Mouse (Mus musculus) embryo, embryonic 11 days (tissue): ENCODE measurements around the gene Sorbs1.

Experiments
- DNase-seq: peaks from one replicate; pipeline ENCODE4 v3.0.0-alpha.2; 2015

The Sorbs1 gene

DNA sequence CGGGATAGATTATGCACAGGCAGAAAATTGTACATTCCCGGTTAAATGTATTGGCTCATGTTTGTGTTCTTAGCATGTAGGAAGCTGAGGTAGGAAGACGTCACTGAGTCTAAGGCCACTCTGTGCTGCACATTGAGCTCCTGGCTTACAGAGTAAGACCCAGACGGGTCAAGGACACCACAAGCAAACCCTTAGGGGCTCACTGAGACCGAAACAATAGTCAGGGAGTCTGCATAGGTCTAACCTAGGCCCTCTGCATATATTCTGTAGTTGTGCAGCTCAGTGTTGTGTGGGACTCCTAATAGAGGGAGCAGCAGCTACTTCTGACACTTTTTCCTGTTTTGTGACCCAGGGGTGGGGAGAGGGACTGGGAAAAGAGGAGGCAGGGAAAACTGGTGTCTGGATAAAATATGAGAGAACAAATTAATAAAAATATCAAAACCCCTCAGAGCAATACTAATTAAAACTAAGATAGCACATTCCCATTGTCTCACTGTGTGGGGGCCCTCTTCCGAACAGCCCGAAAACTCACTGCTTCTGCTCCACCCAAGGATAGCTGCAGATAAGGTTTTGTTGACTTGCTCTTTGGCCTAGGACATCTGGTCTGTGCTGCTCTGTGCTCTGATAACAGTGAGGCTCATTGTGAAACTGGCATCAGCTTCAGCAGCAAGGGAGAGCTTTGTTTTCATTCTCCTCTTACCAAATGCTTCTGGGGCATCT lies 216.3 kb downstream of the Sorbs1 start:
- DNase-seq, result no peak

DNA sequence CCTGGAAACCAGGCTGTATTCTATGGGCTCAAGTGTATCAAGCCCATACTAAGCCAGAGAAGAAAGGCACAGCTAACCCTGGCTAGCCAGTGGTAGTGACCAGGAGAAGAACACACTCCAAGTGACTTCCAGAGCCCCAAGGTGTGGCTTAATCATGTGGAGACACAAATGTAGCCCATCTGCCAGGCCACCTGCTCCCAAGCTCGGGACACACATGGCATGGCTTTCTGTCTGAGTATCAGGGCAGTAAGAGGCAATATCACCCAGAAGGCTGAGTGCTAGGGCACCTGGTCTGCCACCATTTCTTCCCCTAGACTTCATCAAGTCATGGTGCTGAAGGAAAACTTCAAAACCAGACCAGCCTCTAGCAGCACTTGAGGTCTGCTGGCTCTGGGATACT lies 219.3 kb downstream of the Sorbs1 start:
- no peak for DNase-seq

DNA sequence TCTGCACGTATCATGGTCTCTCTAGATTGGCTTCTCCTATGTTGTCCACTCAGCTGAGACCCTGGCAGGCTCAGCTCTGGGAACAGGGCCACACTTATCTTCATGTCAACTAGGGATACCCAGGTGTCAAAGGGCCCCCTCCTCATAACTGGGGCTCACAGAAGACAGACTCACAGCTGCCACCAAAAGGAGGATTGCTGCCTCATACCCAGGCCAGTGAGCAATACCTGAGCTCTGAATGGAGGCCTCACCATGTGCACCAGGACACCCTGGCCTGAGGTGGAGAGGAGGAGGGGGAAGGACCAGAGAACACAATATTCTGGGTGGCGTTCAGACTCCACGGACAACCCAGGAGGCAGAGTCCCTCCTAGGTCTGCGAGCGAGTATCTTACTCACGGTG lies 219.8 kb downstream of the Sorbs1 start:
- DNase-seq, result no peak

GRCm38 (mm10) chr19:40290099-40290724 lies 223.4 kb downstream of the Sorbs1 start:
- no peak for DNase-seq

DNA sequence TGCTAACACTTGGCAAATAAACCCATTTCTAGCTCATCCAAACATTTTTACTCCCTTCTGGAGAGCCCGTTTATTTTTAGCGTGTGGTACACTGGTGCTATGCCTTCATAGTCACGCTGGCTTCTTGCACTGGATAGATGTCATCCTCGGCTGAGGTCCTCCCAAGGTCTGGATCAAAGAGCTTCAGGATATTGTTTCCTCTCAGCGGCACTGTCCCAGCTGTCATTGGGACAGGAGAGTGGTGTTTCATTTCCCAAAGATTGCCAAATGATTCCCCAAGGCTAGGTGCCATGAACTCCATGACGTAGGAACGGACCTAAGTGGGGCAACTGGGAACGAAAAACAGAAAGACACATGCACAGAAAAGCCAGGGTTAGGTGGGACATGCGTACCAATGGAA lies 225.2 kb downstream of the Sorbs1 start:
- DNase-seq, result no peak

- DNase-seq, result no peak
These were observed 228.9 kb downstream of the Sorbs1 start for GRCm38 (mm10) chr19:40284704-40285103.

- DNase-seq, result no peak
These were observed 230.2 kb downstream of the Sorbs1 start for GRCm38 (mm10) chr19:40283415-40283814.

- no peak for DNase-seq
These were observed 235.1 kb downstream of the Sorbs1 start for GRCm38 (mm10) chr19:40278372-40279023.

DNA sequence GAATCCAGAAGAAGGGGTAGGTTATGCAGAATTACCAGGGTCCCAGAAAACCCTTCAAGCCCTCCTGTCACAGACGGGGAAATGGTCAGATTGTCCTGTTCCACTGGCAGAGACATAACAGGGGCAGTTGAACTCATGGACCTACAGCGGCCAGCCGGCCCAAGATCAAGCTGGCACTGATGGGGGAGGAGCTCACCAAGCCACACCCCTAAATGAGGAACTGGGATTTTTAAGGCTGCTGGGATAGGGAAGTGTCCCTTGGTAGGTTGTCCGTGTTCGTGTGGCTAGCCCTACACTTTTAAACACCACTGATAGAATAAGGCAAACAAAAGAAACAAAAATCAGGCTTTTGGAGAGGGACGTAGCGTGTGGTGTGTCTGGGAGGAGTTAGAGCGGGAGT lies 236.1 kb downstream of the Sorbs1 start:
- no peak for DNase-seq

- DNase-seq, result no peak
These were observed 238.0 kb downstream of the Sorbs1 start for GRCm38 (mm10) chr19:40275401-40276188.

DNA sequence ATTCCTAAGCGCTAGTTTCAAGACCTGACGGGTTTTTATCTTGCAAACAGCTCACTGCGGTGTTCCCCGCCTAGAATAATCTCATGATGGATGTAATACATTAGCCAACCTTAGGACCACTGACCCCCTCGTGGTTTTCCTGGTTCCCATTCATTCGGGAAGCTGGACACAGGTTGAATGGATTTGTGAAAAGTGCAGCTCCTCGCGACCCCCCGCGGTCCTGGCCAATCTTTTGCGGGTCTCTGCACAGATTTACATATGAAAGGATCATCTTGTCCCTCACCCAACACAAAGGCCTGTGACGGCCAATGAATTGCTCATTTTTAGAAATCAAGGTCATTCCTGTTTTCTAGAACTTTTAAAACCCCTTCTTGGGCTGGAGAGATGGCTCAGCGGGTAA lies 240.9 kb downstream of the Sorbs1 start:
- peak; percentile 33 for DNase-seq

DNA sequence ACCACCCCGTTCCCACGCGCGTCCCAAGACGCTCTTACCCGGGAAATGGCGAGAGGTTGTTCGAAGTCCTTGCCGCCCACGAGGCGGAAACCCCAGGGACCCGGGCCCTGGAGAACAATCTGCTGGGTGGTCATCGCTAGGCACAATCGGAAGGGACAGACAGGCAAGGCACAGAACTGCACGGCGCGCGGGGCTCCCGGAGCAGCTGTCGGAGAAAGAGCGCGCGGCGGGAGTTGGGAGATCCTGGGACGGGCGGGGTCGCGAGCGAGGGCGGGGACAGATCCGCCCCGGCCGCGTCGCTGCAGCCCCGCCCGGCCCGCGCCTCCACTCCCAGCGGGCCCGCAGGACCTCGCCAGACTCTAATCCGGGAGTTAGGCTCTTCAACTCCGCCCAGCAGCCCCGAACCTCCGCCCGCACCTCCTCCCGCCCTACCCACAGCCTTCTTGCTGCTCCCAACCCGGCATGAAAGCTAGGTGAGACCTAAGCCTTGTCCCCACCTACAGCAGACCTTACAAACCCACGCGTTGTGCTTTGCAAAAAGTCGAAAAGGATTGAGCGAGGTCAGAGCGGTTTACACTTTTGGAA lies 242.2 kb downstream of the Sorbs1 start, which contains the start of gene Pdlim1:
TSS of gene Pdlim1 (minus strand) at position 535 of the 585 bp plus-strand sequence.
- peak; percentile 87 for DNase-seq

GRCm38 (mm10) chr19:40270351-40271307 lies 242.9 kb downstream of the Sorbs1 start:
- DNase-seq, result peak; percentile 62

DNA sequence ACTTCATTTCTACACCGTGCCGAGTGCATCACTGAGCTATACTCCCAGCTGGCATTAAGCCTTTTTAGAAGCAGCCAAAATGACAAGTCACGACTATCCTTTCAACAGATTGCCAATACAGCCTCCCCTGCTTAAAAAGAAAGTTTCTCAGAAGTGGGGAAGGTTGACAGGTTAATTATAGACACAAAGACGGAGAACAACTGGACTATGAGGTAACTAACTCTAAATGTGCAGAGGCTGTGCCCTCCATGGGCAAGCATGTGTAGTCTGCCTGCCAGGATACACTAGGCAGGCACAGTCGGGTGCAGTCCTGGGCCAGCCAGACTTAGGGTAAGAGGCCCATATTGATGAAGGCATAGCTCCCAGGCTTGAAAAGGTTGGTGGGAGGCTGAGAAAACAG lies 244.1 kb downstream of the Sorbs1 start:
- DNase-seq, result no peak

- no peak for DNase-seq
These were observed 245.1 kb downstream of the Sorbs1 start for GRCm38 (mm10) chr19:40268493-40268892.

DNA sequence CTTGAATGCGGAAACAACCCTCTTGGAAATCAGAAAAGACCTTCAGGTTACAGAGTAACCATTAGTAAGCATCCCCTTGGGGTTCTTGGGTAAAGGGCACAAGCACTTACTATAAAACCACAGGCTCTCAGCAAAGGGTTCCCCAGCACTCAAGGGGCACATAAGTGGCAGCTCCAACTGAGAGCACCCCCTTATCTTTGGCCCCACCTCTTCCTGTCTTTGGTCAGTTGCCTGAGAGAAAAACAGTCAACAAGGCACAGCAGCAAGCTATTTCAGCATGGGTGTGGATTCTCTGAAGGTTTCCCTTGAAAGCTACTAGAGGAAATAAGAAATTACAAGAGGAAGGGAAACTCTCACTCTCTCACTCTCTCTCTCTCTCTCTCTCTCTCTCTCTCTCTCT lies 246.2 kb downstream of the Sorbs1 start:
- DNase-seq, result no peak

- DNase-seq, result no peak
These were observed 254.1 kb downstream of the Sorbs1 start for GRCm38 (mm10) chr19:40259485-40259884.

GRCm38 (mm10) chr19:40257396-40257795 lies 256.2 kb downstream of the Sorbs1 start:
- DNase-seq, result no peak

DNA sequence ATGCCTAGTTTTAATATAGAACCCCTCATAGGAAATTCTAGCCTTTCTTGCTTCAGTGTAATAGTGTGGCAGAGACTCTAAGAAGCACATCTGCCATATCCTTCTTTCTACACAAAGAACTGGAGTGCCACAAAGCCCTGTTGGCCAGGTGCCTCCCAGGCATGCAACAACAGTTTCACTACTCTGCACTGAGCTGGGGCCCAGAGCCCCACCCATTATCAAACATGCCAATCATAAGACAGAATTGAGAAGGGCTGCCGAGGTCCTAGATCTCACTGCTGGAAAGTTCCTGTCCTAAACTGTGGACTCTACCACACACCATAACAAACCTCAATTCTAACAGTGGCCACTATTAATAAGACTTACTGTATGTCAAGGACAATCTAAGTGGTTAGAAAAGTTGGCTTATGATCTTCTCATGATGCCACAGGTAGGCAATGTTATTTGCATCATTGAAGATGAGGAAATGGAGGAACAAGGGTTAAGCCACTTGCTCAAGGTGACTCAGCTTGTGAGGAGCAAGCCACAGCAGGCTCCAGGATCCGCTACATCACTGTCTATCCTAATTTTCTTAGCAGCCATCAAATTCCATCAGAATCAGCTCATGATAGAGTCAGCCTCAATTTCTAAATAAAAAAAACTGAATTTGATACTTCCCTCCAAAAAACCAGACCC lies 257.1 kb downstream of the Sorbs1 start:
- no peak for DNase-seq

GRCm38 (mm10) chr19:40255561-40255960 lies 258.0 kb downstream of the Sorbs1 start:
- no peak for DNase-seq

DNA sequence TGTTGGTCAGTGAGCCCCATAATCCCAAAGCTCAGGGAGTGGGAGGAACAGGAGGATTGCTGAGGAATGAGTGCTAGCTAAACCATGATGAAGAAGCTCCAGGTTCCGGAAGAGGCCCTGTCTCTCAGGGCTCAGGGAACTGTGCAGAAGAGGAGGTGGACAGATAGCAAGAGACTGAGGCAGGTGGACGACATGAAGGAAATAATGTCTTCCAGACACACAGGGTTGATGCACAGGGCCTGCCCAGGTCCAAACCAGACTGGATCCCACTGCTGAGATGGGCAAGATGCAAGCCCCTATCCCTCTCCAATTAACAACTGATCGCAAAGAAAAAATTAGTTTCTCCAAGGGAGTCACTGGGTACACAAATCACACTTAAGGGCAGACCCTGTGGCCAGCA lies 258.8 kb downstream of the Sorbs1 start:
- DNase-seq, result no peak
